Mouse (Mus musculus) urinary bladder, postnatal 10 days (tissue): ENCODE results near the gene Zfp945.
"Not testable (repeated sequence)": the region's sequence is repeated elsewhere in the genome, so short reads cannot be mapped to it uniquely, and the experiment has no call there.

Source experiments
- DNase-seq: peaks from one replicate; pipeline ENCODE4 v3.0.0; 2022; ENCODE audit warnings: low spot score

Gene Zfp945

GRCm38 (mm10) chr17:22866845-22867481 is at the start of gene Zfp945:
Zfp945 (minus strand) TSS chr17:22867134.
- no peak for DNase-seq

GRCm38 (mm10) chr17:22888302-22888701 is 21.4 kb upstream of the Zfp945 start:
- no peak for DNase-seq

GRCm38 (mm10) chr17:22884059-22884698 is 17.2 kb upstream of the Zfp945 start:
- DNase-seq, result no peak

- DNase-seq, result no peak
Observed at GRCm38 (mm10) chr17:22877427-22878307, 10.7 kb upstream of the Zfp945 start.

- no peak for DNase-seq
Observed at GRCm38 (mm10) chr17:22876316-22876715, 9.4 kb upstream of the Zfp945 start.

- not testable (repeated sequence) for DNase-seq
Observed at GRCm38 (mm10) chr17:22875549-22875948, 8.6 kb upstream of the Zfp945 start.

GRCm38 (mm10) chr17:22866421-22866844 is 501 bp downstream of the Zfp945 start:
- DNase-seq, result no peak

GRCm38 (mm10) chr17:22821166-22821565 is 45.8 kb downstream of the Zfp945 start:
- DNase-seq, result no peak

- no peak for DNase-seq
Observed at GRCm38 (mm10) chr17:22818199-22818595, 48.7 kb downstream of the Zfp945 start.

GRCm38 (mm10) chr17:22817471-22818198 is 49.3 kb downstream of the Zfp945 start:
- DNase-seq, result no peak

- no peak for DNase-seq
Observed at GRCm38 (mm10) chr17:22799707-22800106, 67.2 kb downstream of the Zfp945 start.
